Mouse (Mus musculus) frontal cortex, postnatal 25 days (tissue): ENCODE results near the gene Majin.

Experiments used
- DNase-seq, 2 experiments: peaks; one replicate each; pipeline ENCODE4 v3.0.0; 2022; ENCODE audit warnings: low spot score in 2 of 2

Majin gene

GRCm38 (mm10) chr19:6227864-6228263 is 43.7 kb downstream of the Majin start:
- no peak for DNase-seq

GRCm38 (mm10) chr19:6230411-6230810 is 46.2 kb downstream of the Majin start:
- no peak for DNase-seq

DNA sequence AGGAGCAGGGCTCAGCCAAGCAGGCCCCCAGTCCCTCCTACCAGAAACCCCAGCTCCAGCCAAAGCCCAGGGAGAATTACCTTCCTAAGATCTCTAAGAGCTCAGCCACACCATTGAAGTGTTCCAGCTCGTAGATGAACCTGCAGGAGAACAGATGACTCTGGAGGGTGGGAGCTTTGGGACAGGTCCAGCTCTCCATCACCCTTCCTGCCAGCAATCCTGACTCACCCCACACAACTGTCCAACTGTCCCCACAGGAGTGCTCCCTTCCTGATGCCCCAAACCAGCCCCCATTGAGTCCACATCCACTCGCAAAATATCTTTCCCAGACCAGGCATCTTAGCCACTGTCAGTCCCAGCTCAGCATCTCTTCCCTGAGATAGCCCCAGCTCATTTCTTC is 46.8 kb downstream of the Majin start:
- DNase-seq, result no peak

DNA sequence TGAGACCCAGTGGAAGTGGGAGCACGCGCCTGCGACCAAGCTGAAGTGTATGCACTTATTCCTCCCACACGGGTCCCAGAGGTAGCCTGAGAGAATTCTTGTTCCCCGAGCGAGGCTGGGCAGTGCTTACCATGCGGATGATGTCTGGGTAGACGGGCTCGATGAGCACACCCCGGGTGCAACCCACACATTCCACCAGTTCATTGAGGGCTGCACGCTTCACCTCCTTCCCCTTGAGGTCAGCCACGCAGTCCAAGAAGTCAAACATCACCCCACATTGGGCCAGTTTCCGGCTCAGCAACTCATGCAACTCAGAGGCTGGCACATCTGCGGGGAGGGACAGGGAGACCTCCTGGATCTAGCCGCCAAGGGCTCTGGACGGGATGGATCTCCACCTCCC is 49.5 kb downstream of the Majin start:
- DNase-seq, result no peak

- no peak for DNase-seq
Measured at GRCm38 (mm10) chr19:6234337-6235083, 50.3 kb downstream of the Majin start.

GRCm38 (mm10) chr19:6235084-6236052 is 51.2 kb downstream of the Majin start, which contains the start of gene Ppp2r5b:
Gene Ppp2r5b (minus strand): TSS chr19:6235872.
- DNase-seq, result peak; percentile 76 to 91

- peak; percentile 77 to 92 for DNase-seq
Measured at GRCm38 (mm10) chr19:6236053-6236441, 51.9 kb downstream of the Majin start.

DNA sequence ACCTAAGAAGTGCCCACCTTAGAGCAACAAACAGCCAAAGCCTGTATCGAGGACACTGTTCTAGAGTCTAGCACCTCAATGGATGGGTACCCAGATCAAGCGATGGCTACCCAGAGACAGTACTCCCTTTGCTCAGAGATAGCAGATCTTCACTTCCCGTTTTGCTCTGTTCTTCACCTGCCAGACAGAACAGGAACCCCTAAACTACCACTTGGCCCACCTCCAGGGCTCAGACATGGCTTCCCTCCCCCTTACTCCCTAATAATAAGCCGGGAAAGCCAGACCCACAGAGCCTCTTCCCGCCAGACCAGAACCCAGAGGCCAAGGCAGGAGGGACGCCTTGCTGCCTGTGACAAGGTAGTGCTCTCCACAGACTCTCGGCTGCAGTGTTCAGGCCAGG is 52.7 kb downstream of the Majin start:
- DNase-seq, result no peak

DNA sequence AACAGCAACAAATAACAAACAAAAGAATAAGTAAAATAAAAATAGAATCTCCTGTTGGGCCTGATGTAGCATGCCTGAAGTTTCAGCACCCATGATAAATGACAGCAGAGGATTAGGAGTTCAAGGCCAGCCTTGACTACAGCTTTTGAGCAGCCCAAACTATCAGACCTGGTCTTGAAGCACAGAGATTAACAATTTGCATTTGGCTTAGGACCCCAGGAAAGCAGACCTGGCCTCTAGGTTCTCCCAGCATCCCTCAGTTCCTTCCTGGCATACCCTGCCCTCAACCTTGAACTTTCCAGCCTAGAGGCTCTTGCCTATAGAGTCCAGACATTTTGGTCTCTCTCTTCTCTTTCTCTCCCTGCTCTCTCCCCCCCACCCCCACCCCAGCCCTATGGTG is 54.6 kb downstream of the Majin start:
- no peak for DNase-seq

- DNase-seq, result no peak
Measured at GRCm38 (mm10) chr19:6240136-6240535, 55.9 kb downstream of the Majin start.

DNA sequence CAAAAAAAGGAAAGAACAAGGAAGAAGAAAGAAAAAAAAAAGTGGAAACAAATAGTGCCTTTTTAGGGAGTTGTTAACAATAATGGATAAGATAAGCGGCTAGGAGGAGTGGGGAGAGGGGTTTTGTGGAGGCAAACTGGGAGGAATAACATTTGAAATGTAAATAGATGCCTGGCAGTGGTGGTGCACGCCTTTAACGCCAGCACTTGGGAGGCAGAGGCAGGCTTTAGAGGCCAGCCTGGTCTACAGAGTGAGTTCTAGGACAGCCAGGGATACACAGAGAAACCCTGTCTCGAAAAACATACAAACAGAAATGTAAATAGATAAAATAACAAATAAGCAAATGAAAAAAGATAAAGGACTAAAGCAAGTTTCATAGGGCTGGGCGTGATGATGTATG is 56.5 kb downstream of the Majin start:
- DNase-seq, result no peak

- DNase-seq, result peak; percentile 94 to 96
Measured at GRCm38 (mm10) chr19:6241274-6242107, 57.3 kb downstream of the Majin start, which contains the start of gene Atg2a. Gene Atg2a (plus strand): TSS chr19:6241668.

- DNase-seq, result no peak
Measured at GRCm38 (mm10) chr19:6242281-6242680, 58.1 kb downstream of the Majin start.

DNA sequence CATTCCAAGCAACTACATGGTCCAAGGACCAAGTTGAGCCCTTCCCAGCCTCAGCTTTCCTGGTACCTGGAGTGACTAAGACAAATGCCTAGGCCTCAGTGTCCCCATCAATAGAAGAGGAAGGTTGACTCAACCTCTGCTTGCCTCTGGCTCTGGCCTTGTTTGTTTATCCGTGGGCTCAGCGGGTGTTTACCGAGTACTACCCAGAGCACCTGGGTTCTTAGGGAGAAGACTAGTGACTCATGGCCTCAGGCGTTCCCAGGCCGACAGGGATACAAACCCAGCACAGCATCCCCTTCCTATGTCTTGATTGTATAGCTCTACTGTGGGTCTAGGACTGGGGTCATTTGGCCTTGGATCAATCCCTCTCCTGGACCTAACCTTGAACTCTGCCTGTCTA is 59.0 kb downstream of the Majin start:
- DNase-seq, result no peak

DNA sequence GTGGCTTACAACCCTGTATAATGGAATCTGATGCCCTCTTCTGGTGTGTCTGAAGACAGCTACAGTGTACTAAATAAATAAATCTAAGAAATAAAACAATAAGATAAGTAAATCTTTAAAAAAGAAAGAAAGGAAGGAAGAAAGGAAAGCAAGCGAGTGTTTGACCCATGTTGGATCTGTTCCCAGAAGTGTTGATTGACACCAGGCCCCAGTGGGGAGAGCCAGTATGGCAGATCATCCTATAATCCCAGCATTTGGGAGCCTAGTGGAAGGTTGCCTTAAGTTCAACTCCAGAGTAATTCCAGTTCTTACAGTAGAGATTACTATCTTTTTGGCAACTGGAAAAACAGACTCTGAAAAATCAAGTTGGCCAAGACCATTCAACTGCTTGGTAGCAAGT is 61.6 kb downstream of the Majin start:
- DNase-seq, result no peak

DNA sequence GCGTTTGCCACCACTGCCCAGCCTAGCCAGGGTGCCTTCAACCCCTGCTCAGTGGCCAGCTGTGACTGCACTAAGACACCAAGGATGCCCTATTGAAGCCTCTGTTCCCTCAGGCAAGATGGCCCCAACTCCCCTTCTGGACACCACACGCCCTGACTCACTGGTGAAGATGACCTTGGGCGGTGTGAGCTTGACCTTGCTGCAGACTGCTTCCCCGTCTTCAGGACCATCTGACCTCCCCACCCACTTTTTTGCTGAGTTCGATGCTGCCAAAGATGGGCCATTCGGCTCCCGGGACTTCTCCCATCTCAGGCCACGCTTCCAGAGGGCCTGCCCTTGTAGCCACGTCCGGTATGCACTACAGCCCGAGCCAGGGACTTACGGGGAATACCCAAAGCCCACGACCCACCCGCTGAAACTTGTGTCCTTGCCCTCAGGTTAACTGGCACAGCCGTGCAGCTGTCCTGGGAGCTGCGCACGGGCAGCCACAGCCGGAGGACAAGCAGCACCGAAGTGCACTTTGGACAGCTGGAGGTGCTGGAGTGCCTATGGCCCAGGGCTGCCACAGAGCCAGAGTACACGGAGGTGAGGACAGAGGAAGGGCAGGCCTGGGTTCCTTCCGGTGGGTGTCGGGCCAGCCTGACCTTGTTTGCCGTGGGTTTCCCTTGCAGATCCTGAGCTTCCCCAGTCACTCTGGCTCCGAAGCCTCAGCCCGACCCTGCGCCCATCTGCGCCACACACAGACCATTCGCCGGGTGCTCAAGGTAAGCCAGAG is 63.5 kb downstream of the Majin start:
- DNase-seq, result no peak

- DNase-seq, result no peak
Measured at GRCm38 (mm10) chr19:6253021-6253420, 68.8 kb downstream of the Majin start.

- no peak for DNase-seq
Measured at GRCm38 (mm10) chr19:6260428-6260827, 76.2 kb downstream of the Majin start.

DNA sequence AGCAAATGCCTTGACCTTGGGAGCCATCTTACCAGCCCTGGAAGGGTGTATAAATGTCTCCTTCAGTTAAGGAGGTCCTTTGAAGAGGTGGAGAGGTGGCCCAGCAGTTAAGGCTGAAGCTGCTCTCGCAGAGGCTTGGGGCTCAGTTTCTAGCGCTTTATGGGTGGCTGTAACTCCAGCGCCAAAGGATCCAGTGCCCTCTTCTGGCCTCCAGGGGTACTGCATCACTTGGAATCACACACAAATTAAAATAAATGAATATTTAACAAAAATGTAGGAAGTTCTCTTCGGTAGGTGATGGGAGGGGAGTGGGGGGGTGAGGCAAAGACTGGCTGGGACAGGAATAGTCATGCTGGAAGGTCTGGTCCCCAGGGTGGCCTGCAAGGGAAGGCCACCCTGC is 76.8 kb downstream of the Majin start:
- DNase-seq, result no peak

- no peak for DNase-seq
Measured at GRCm38 (mm10) chr19:6261379-6261778, 77.2 kb downstream of the Majin start.

GRCm38 (mm10) chr19:6262222-6262621 is 78.0 kb downstream of the Majin start:
- DNase-seq, result peak in 1 of 2 experiments; percentile 60
